Mouse (Mus musculus) hindbrain, embryonic 11.5 days (tissue): Measurements from ENCODE around the gene Ncoa3. TPM values are rescaled to one million over a fixed set of nuclear protein-coding genes. Genes with fewer than 3 reads are reported as not detected.

Source experiments
- ATAC-seq: fragments of 200-750 bp; cut with Nextera tagmentation; 2 replicates; pipeline ENCODE4 v1.8.0; 2017; ENCODE audit warnings: mild to moderate bottlenecking, moderate TSS enrichment, moderate library complexity; ENCODE audit not compliant: low FRiP score
- DNase-seq: peaks from one replicate; pipeline ENCODE4 v3.0.0-alpha.2; 2015; ENCODE audit warnings: low spot score
- H3K27ac ChIP-seq: fragments of 300-500 bp; sonication (generic); 2 replicates; pipeline ENCODE4 v1.5.1; 2014; ENCODE audit warnings: mild to moderate bottlenecking, low read depth, low read length
- H3K27me3 ChIP-seq: fragments of 300-500 bp; sonication (generic); 2 replicates; pipeline ENCODE4 v1.6.1; 2014; ENCODE audit warnings: mild to moderate bottlenecking, low read length, moderate library complexity, mixed read lengths; ENCODE audit not compliant: control insufficient read depth, insufficient read depth
- H3K36me3 ChIP-seq: fragments of 300-500 bp; sonication (generic); 2 replicates; pipeline ENCODE4 v1.6.1; 2014; ENCODE audit warnings: mild to moderate bottlenecking, low read length, moderate library complexity, mixed read lengths; ENCODE audit not compliant: control insufficient read depth, insufficient read depth
- H3K4me1 ChIP-seq: fragments of 300-500 bp; sonication (generic); replicated peaks from 2 replicates; pipeline ENCODE4 v1.6.1; 2014; ENCODE audit warnings: low read length, mixed read lengths; ENCODE audit not compliant: control insufficient read depth, insufficient read depth
- H3K4me2 ChIP-seq: fragments of 300-500 bp; sonication (generic); replicated peaks from 2 replicates; pipeline ENCODE4 v1.6.1; 2014; ENCODE audit warnings: mild to moderate bottlenecking, low read depth, low read length
- H3K4me3 ChIP-seq: fragments of 300-500 bp; sonication (generic); 2 replicates; pipeline ENCODE4 v1.5.1; 2014; ENCODE audit warnings: low read depth, low read length
- H3K9ac ChIP-seq: fragments of 300-500 bp; sonication (generic); 2 replicates; pipeline ENCODE4 v1.6.1; 2014; ENCODE audit warnings: low read depth, low read length
- H3K9me3 ChIP-seq: fragments of 300-500 bp; sonication (generic); 2 replicates; pipeline ENCODE4 v1.6.1; 2016; ENCODE audit warnings: low read length; ENCODE audit not compliant: control insufficient read depth
- WGBS: fragments of 180-500 bp; shearing (Covaris S2); extraction: QIAGEN DNeasy Blood & Tissue Kit; methylation state at CpG from one replicate; pipeline ENCODE4 v1.1.7; 2014; 5-methylcytosine and 5-hydroxymethylcytosine counted together
- polyA plus RNA-seq: library from polyadenylated mRNA; unstranded; fragments of >200 nt; fragmentation: Nextera tagmentation; extraction: Ambion mirVana; gene quantifications from 2 replicates; pipeline ENCODE4 v1.2.1, GENCODE M21; 2014

Ncoa3 gene
- polyA plus RNA-seq, 1 experiment from 2014 or later = 17.1 TPM

DNA sequence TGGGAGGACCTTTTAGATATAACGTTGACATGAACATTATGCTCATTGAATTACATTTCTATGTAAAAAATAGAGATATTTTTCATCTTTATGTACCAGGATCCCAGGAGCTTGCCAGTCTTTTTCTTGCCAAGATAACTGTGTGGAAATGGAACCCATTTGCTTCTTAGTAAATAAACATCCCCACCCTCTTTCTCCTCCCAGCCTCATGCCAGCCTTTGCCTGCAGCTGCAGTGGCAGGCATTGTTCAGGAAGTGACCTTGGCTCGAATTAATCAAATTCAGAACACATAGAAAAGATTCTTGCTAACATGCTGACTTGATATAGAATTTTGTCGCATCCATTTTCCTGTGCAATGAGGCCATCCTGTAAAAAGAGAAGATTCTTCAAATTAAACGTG lies 36.8 kb downstream of the Ncoa3 start:
- Histone ChIP-seq H3K27me3 (no peaks in the 10 kb centered on the region), H3K4me2 (no peak overlapping the region), H3K36me3 (no peaks in the 10 kb centered on the region), H3K9ac (no peak overlapping the region), H3K27ac (no peak overlapping the region), H3K9me3 (no peaks in the 10 kb centered on the region), H3K4me3 (no peak overlapping the region), H3K4me1 (peaks cover 8% of the 10 kb centered on the region; the same call in 1 of the 2 replicates)
- DNase-seq = no peak
- 58% methylated on average over 4 of the region's 4 CpGs for WGBS
- no peak for ATAC-seq

DNA sequence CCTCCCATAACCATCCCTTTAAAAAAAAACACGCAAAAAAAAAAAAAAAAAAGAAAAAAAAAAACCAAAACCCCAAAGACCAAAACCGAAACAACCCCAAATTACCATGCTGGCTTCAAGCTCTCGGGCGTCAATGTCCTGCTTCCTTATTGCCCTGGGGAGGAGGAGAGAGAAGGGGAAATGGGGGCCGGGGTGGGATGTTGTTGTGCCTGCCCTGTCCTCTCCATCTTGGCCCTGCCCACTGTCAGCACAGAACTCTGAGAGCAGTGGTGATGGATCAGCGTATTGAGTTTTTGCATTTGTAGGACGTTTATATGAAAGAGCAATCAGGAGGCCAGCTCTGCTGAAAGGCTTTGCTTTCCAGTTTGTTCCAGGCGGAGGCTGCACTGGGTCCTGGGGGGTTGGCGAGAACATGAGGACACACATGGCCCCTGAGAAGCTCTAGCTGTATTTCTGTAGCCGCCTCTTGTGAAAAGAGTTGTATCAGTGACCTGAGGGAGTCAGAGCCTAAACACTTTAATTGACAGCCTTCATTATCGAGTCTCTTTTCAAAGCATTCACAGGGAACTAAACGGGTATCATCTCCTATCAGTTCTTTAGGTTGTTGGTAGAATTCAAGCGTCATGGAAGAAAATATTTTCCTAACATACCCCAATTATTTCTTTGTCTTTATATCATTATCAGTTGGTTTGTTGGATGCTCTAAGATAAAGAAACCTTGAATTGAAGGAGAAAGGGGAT lies 38.0 kb downstream of the Ncoa3 start:
- Histone ChIP-seq H3K27me3 (no peaks in the 10 kb centered on the region), H3K4me2 (peak overlapping the region; percentile 24; the same call in 1 of the 2 replicates), H3K36me3 (no peaks in the 10 kb centered on the region), H3K9ac (peak overlapping the region; percentile 3; the same call in 1 of the 2 replicates), H3K27ac (peak overlapping the region; percentile 68), H3K4me3 (no peak overlapping the region), H3K9me3 (no peaks in the 10 kb centered on the region), H3K4me1 (peaks cover 8% of the 10 kb centered on the region; the same call in 1 of the 2 replicates)
- DNase-seq (peak; percentile 37), ATAC-seq (no peak)
- WGBS = 5% methylated on average over 13 of the region's 13 CpGs

DNA sequence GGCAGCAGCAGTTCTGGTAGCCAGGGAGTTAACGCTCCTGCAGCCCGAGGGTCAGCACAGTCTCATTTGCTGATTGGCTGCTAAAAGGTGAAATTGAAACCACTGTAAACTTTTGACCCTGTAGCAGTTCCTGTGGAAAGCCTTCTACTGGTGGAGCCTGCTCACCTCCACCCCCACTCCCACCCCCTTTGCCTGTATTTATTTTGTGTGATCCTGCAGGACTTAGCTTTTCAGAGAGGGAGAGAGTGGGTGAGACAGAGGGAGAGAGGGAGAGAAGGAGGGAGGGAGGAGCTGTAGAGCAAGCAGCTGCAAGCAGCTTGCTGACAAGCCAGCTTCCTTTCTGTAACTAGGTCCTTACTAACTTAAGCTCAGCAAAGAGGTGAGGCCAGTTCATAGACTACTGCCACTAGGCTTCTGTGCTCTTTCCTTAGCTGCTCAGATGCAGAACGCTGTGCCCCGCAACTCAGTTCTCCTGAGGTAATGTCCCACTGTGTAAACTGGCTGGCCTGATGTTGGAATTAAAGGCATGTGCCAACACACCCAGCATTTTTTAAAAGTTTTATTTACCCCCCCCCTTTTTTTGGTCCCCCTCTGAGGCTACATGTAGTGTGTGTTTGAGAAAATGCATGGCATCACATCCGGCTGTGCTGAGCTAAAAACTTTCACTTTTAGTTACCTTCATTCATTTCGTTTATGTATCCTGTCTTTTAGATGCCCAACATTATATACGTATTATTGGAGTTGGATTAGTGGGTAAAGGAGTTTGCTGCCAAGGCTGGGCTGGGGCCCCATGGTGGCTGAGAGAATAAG lies 38.9 kb downstream of the Ncoa3 start:
- Histone ChIP-seq H3K9ac (0 out of 2 replicates have a peak overlapping the region, but pooled peaks have one; percentile 44), H3K27ac (peak overlapping the region; percentile 68), H3K4me2 (peak overlapping the region; percentile 24; the same call in 1 of the 2 replicates), H3K4me1 (peaks cover 8% of the 10 kb centered on the region; the same call in 1 of the 2 replicates), H3K9me3 (no peaks in the 10 kb centered on the region), H3K4me3 (no peak overlapping the region), H3K27me3 (no peaks in the 10 kb centered on the region), H3K36me3 (no peaks in the 10 kb centered on the region)
- DNase-seq = peak; percentile 60
- 30% methylated on average over 7 of the region's 7 CpGs for WGBS
- peak; percentile 83 for ATAC-seq

DNA sequence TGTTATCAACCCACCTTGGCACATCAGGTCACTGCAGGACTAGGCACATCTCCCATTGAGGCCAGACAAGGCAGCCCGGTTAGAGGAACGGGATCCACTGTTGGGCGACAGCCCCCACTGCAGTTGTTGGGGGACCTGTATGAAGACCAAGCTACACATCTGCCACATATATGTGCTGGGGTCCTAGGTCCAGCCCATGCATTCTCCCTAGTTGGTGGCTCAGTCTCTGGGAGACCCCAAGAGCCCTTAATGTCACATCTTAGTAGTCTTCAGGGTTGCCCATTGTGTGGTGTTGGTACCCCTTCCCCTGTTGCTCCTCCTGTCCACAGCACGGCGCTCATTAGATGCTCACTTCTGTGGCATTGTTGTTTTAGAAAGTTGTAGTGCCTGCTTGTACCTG lies 40.2 kb downstream of the Ncoa3 start:
- Histone ChIP-seq H3K9ac (no peak overlapping the region), H3K27ac (no peak overlapping the region), H3K4me2 (no peak overlapping the region), H3K27me3 (no peaks in the 10 kb centered on the region), H3K4me1 (peaks cover 8% of the 10 kb centered on the region; the same call in 1 of the 2 replicates), H3K4me3 (no peak overlapping the region), H3K36me3 (no peaks in the 10 kb centered on the region), H3K9me3 (no peaks in the 10 kb centered on the region)
- 88% methylated on average over 5 of the region's 5 CpGs for WGBS
- ATAC-seq (no peak), DNase-seq (no peak)

DNA sequence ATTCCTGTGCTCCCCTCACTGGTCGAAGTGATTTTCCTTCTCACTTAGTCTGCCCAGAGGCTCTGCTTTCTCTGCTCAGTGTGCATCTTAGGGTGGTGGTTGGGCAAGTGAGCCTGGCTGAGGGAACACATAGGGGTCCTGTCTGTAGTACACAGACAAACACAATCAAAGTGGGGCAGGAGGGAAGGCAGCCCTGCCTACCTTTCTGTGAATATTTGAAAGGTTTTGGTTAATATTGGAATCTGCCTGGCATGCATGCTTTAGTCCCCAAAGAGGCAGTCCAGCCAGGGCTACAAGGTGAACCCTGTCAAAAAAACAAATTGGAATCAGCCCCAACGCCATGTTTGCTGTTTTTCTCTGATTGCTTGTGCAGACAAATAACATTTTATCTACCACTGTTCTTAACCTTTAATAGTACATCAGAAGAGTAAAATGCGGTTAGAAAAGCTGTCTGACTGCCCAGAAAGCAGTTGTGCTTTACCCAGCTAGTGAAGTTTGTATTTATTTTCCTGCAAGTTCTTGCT lies 42.6 kb downstream of the Ncoa3 start:
- DNase-seq (no peak), ATAC-seq (no peak)
- H3K27ac ChIP-seq = no peak overlapping the region
- no peaks in the 10 kb centered on the region for H3K9me3 ChIP-seq
- no peak overlapping the region for H3K9ac ChIP-seq
- H3K36me3 ChIP-seq = no peaks in the 10 kb centered on the region
- no peak overlapping the region for H3K4me2 ChIP-seq
- H3K4me1 ChIP-seq = peaks cover 7% of the 10 kb centered on the region; the same call in 1 of the 2 replicates
- no peaks in the 10 kb centered on the region for H3K27me3 ChIP-seq
- no peak overlapping the region for H3K4me3 ChIP-seq
- 68% methylated on average over 3 of the region's 3 CpGs for WGBS

DNA sequence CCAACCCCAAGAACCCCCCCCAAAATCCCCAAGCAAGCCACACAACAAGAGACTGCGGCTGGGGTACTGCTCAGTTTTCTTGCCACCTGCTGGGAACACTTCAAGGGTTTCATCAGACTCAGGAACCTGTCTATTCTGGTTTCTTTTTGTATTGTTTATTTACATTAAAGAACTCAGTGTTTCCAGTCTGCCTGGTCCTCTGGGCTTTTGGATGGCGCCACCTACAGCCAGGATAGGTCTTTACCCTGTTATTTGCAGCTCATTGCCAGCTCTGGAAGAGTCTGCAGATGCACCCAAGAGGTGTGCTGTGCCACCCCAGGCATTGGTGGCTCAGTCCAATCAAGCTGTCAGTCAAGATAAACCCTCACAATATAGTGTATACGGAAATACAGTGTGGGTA lies 43.3 kb downstream of the Ncoa3 start:
- Histone ChIP-seq H3K4me3 (no peak overlapping the region), H3K36me3 (no peaks in the 10 kb centered on the region), H3K4me1 (peaks cover 4% of the 10 kb centered on the region; the same call in 1 of the 2 replicates), H3K9ac (no peak overlapping the region), H3K27ac (no peak overlapping the region), H3K27me3 (no peaks in the 10 kb centered on the region), H3K4me2 (no peak overlapping the region), H3K9me3 (no peaks in the 10 kb centered on the region)
- ATAC-seq (no peak), DNase-seq (peak; percentile 44)
- 51% methylated on average over 3 of the region's 3 CpGs for WGBS

DNA sequence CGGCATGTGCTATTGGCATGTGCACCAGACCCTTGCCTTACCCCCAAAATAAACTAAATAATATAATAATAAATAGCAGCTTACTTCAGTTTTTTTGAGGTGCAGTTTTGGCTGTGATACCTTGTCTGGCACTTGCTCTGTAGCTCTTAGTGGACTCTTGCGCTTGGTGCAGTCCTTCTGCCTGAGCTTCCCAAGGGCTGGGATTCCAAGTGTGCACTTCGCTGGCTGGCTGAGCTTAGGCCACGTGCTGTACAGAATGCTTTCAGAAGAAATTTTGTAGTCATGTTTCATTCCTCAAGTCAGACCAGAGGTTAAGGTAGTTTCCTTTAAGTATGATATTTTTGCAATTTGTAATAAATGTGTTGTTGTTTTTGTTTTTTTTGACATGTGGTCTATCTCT lies 47.2 kb downstream of the Ncoa3 start:
- ATAC-seq (no peak), DNase-seq (no peak)
- Histone ChIP-seq H3K4me2 (no peak overlapping the region), H3K27me3 (no peaks in the 10 kb centered on the region), H3K27ac (no peak overlapping the region), H3K4me3 (no peak overlapping the region), H3K9me3 (no peaks in the 10 kb centered on the region), H3K4me1 (no peaks in the 10 kb centered on the region), H3K36me3 (no peaks in the 10 kb centered on the region), H3K9ac (no peak overlapping the region)
- 87% methylated on average over 4 of the region's 4 CpGs for WGBS

DNA sequence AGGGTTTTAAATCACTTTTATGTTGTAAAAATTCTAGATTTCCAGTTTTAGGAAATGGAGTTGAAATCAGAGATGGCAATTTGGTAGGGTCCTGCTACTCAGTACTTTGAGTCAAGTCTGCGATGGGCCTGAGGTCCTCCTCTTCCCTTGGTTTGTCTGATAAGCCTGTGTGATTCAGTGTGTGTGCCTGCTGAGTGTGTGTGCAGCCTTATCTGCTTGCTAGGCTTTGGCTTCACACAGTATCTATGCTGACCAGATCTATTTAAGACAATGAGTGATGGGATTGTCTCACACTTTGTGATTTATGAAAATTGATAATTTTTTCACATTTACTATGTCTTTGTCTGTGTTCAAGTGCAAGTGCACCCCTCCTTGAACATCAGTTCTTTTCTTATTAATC lies 50.1 kb downstream of the Ncoa3 start:
- no peak for ATAC-seq
- Histone ChIP-seq H3K9me3 (no peaks in the 10 kb centered on the region), H3K4me2 (no peak overlapping the region)

More for the DNA sequence above, 50.1 kb downstream of the Ncoa3 start:
- no peaks in the 10 kb centered on the region for H3K27me3 ChIP-seq
- no peak overlapping the region for H3K9ac ChIP-seq
- no peaks in the 10 kb centered on the region for H3K4me1 ChIP-seq
- no peak for DNase-seq
- H3K27ac ChIP-seq = no peak overlapping the region
- no peak overlapping the region for H3K4me3 ChIP-seq
- 96% methylated on average over 1 of the region's 1 CpGs for WGBS
- H3K36me3 ChIP-seq = no peaks in the 10 kb centered on the region
